Mouse (Mus musculus): ENCODE measurements around the gene Axin1. TPM values are rescaled to one million over a fixed set of nuclear protein-coding genes. Genes with fewer than 3 reads are reported as not detected.

Axin1 gene
- polyA plus RNA-seq, 1 experiment from 2014 or later, result 12.9 TPM

DNA sequence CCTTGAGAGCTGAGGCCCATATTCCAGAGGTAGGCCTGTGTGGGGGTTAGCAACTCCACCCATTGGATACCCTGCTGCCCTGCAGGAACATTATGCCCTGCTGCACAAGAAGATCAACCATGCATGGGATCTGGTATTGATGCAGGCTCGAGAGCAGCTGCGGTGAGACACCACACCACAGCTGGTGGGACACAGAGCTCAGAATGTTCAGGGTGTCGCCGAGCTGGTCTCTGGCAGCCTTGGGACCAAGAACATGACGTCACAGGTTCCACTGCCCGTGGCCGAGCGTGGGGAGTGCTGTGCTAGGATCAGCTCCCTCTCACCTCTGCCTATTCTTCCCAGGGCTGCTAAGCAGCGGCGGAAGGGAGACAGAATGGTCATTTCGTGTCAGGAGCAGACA lies 66.3 kb downstream of the Axin1 start:
- Histone ChIP-seq H3K27ac (ENCODE audit: low read length) (no peak overlapping the region), H3K4me2 (replicated peaks; ENCODE audit: low read depth, low read length) (no peak overlapping the region), H3K27me3 (ENCODE audit: control insufficient read depth, insufficient read depth, low read length) (peaks cover 18% of the 10 kb centered on the region), H3K9me3 (ENCODE audit: control insufficient read depth, low read depth, low read length) (no peaks in the 10 kb centered on the region), H3K4me1 (ENCODE audit: control insufficient read depth, insufficient read depth, low read length) (0 out of 2 replicates have a peak, but pooled peaks cover 3% of the 10 kb centered on the region), H3K4me3 (ENCODE audit: low read depth, low read length) (no peak overlapping the region), H3K9ac (replicated peaks; ENCODE audit: low read depth, low read length) (no peak overlapping the region), H3K36me3 (ENCODE audit: control insufficient read depth, insufficient read depth, low read length) (no peaks in the 10 kb centered on the region)
- 44% methylated on average over 11 of the region's 11 CpGs for WGBS
- no peak for ATAC-seq (ENCODE audit: insufficient number of reproducible peaks, insufficient read depth, low FRiP score, low read depth)

GRCm38 (mm10) chr17:26206392-26206791 lies 67.9 kb downstream of the Axin1 start:
- H3K27ac ChIP-seq (ENCODE audit: low read length), result no peak overlapping the region
- H3K36me3 ChIP-seq (ENCODE audit: control insufficient read depth, insufficient read depth, low read length), result no peaks in the 10 kb centered on the region
- 52% methylated on average over 1 of the region's 1 CpGs for WGBS
- ATAC-seq (ENCODE audit: insufficient number of reproducible peaks, insufficient read depth, low FRiP score, low read depth), result no peak
- H3K4me2 ChIP-seq (replicated peaks; ENCODE audit: low read depth, low read length), result no peak overlapping the region
- H3K27me3 ChIP-seq (ENCODE audit: control insufficient read depth, insufficient read depth, low read length), result peaks cover 11% of the 10 kb centered on the region; the same call in 1 of the 2 replicates
- H3K9ac ChIP-seq (replicated peaks; ENCODE audit: low read depth, low read length), result no peak overlapping the region
- no peaks in the 10 kb centered on the region for H3K9me3 ChIP-seq (ENCODE audit: control insufficient read depth, low read depth, low read length)
- H3K4me1 ChIP-seq (ENCODE audit: control insufficient read depth, insufficient read depth, low read length), result 0 out of 2 replicates have a peak, but pooled peaks cover 3% of the 10 kb centered on the region
- H3K4me3 ChIP-seq (ENCODE audit: low read depth, low read length), result no peak overlapping the region

GRCm38 (mm10) chr17:26207686-26208085 lies 69.2 kb downstream of the Axin1 start, which contains the start of gene Arhgdig:
TSS of gene Arhgdig (minus strand) at chr17:26207786.
- no peak within 1 kb of the TSS for H3K4me2 ChIP-seq (replicated peaks; ENCODE audit: low read depth, low read length)
- no peak within 1 kb of the TSS for H3K9ac ChIP-seq (replicated peaks; ENCODE audit: low read depth, low read length)
- no peak within 1 kb of the TSS for H3K27ac ChIP-seq (ENCODE audit: low read length)
- 90% methylated on average over 12 of the region's 12 CpGs for WGBS
- no peaks in the 10 kb centered on the region; the same call in 1 of the 2 replicates for H3K27me3 ChIP-seq (ENCODE audit: control insufficient read depth, insufficient read depth, low read length)
- no peak within 1 kb of the TSS for H3K4me3 ChIP-seq (ENCODE audit: low read depth, low read length)
- no peaks in the 10 kb centered on the region for H3K36me3 ChIP-seq (ENCODE audit: control insufficient read depth, insufficient read depth, low read length)
- H3K4me1 ChIP-seq (ENCODE audit: control insufficient read depth, insufficient read depth, low read length), result 0 out of 2 replicates have a peak, but pooled peaks cover 3% of the 10 kb centered on the region
- ATAC-seq (ENCODE audit: insufficient number of reproducible peaks, insufficient read depth, low FRiP score, low read depth), result no peak
- no peaks in the 10 kb centered on the region for H3K9me3 ChIP-seq (ENCODE audit: control insufficient read depth, low read depth, low read length)

DNA sequence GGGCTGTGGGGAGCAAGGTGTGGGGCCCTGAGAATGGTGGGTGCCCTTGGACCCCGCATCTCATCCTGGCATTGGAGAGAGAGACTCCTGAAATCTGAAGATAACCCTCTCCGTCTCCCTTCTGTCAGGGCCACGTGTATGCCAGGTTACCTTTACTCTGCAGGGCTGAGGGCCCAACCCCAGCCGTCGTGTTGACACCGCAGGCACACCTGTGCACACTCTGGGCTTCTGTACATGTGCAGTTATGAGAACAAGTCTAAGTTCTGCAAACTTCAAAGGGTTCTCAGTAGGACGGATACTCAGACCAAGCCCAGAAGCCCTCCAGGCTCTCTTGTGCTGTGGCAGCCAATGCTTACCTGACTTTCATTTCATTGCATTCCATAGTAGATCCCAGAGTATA lies 73.8 kb downstream of the Axin1 start:
- peak; percentile 49; the same call in 1 of the 2 replicates for ATAC-seq (ENCODE audit: insufficient number of reproducible peaks, insufficient read depth, low FRiP score, low read depth)
- H3K4me3 ChIP-seq (ENCODE audit: low read depth, low read length), result no peak overlapping the region
- WGBS, result 86% methylated on average over 7 of the region's 7 CpGs

GRCm38 (mm10) chr17:26212681-26213080 lies 74.2 kb downstream of the Axin1 start:
- no peak overlapping the region for H3K27ac ChIP-seq (ENCODE audit: low read length)
- H3K36me3 ChIP-seq (ENCODE audit: control insufficient read depth, insufficient read depth, low read length), result peaks cover 8% of the 10 kb centered on the region; the same call in 1 of the 2 replicates
- 91% methylated on average over 11 of the region's 11 CpGs for WGBS
- no peak overlapping the region for H3K4me3 ChIP-seq (ENCODE audit: low read depth, low read length)
- H3K9me3 ChIP-seq (ENCODE audit: control insufficient read depth, low read depth, low read length), result no peaks in the 10 kb centered on the region
- H3K9ac ChIP-seq (replicated peaks; ENCODE audit: low read depth, low read length), result no peak overlapping the region
- H3K27me3 ChIP-seq (ENCODE audit: control insufficient read depth, insufficient read depth, low read length), result no peaks in the 10 kb centered on the region
- no peak for ATAC-seq (ENCODE audit: insufficient number of reproducible peaks, insufficient read depth, low FRiP score, low read depth)
- no peaks in the 10 kb centered on the region for H3K4me1 ChIP-seq (ENCODE audit: control insufficient read depth, insufficient read depth, low read length)
- H3K4me2 ChIP-seq (replicated peaks; ENCODE audit: low read depth, low read length), result no peak overlapping the region

More for the DNA sequence above, 73.8 kb downstream of the Axin1 start:
- Histone ChIP-seq H3K4me1 (ENCODE audit: control insufficient read depth, insufficient read depth, low read length) (no peaks in the 10 kb centered on the region), H3K36me3 (ENCODE audit: control insufficient read depth, insufficient read depth, low read length) (peaks cover 8% of the 10 kb centered on the region; the same call in 1 of the 2 replicates), H3K4me2 (replicated peaks; ENCODE audit: low read depth, low read length) (no peak overlapping the region), H3K9me3 (ENCODE audit: control insufficient read depth, low read depth, low read length) (no peaks in the 10 kb centered on the region), H3K9ac (replicated peaks; ENCODE audit: low read depth, low read length) (no peak overlapping the region), H3K27ac (ENCODE audit: low read length) (no peak overlapping the region), H3K27me3 (ENCODE audit: control insufficient read depth, insufficient read depth, low read length) (no peaks in the 10 kb centered on the region)

- Histone ChIP-seq H3K4me1 (ENCODE audit: control insufficient read depth, insufficient read depth, low read length) (no peaks in the 10 kb centered on the region), H3K27ac (ENCODE audit: low read length) (no peak overlapping the region), H3K9me3 (ENCODE audit: control insufficient read depth, low read depth, low read length) (no peaks in the 10 kb centered on the region), H3K4me2 (replicated peaks; ENCODE audit: low read depth, low read length) (no peak overlapping the region), H3K4me3 (ENCODE audit: low read depth, low read length) (no peak overlapping the region), H3K36me3 (ENCODE audit: control insufficient read depth, insufficient read depth, low read length) (peaks cover 4% of the 10 kb centered on the region; the same call in 1 of the 2 replicates), H3K9ac (replicated peaks; ENCODE audit: low read depth, low read length) (no peak overlapping the region), H3K27me3 (ENCODE audit: control insufficient read depth, insufficient read depth, low read length) (no peaks in the 10 kb centered on the region)
- ATAC-seq (ENCODE audit: insufficient number of reproducible peaks, insufficient read depth, low FRiP score, low read depth), result no peak
- WGBS, result 57% methylated on average over 2 of the region's 2 CpGs
These were observed 83.0 kb downstream of the Axin1 start for GRCm38 (mm10) chr17:26221508-26221907.

DNA sequence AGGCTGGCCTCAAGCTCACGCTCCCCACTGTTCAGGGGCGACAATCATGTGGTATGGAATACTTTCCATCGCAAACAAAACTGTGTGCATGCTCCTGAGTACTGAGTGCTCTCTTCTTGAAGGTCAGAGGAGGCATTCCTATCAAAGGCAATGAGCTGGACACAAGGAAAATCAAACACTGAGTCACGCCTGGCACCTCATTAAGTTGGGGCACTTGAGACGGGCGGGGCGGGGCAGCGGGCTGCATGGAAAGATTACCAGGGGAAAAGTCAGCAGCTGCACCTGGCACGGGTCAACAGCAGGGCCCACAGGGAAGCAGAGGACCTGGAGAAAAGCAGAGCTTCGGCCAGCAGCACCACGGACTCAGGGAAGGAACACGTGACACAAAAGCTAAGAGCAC lies 86.7 kb downstream of the Axin1 start:
- no peak overlapping the region for H3K9ac ChIP-seq (replicated peaks; ENCODE audit: low read depth, low read length)
- no peaks in the 10 kb centered on the region for H3K36me3 ChIP-seq (ENCODE audit: control insufficient read depth, insufficient read depth, low read length)
- no peaks in the 10 kb centered on the region for H3K27me3 ChIP-seq (ENCODE audit: control insufficient read depth, insufficient read depth, low read length)
- peak overlapping the region; percentile 39; the same call in 1 of the 2 replicates for H3K27ac ChIP-seq (ENCODE audit: low read length)
- H3K4me1 ChIP-seq (ENCODE audit: control insufficient read depth, insufficient read depth, low read length), result no peaks in the 10 kb centered on the region
- H3K9me3 ChIP-seq (ENCODE audit: control insufficient read depth, low read depth, low read length), result no peaks in the 10 kb centered on the region
- H3K4me2 ChIP-seq (replicated peaks; ENCODE audit: low read depth, low read length), result no peak overlapping the region
- no peak overlapping the region for H3K4me3 ChIP-seq (ENCODE audit: low read depth, low read length)
- ATAC-seq (ENCODE audit: insufficient number of reproducible peaks, insufficient read depth, low FRiP score, low read depth), result peak; percentile 82
- 71% methylated on average over 12 of the region's 12 CpGs for WGBS

- ATAC-seq (ENCODE audit: insufficient number of reproducible peaks, insufficient read depth, low FRiP score, low read depth), result no peak
- H3K9ac ChIP-seq (replicated peaks; ENCODE audit: low read depth, low read length), result no peak overlapping the region
- no peak overlapping the region for H3K4me3 ChIP-seq (ENCODE audit: low read depth, low read length)
- no peaks in the 10 kb centered on the region for H3K9me3 ChIP-seq (ENCODE audit: control insufficient read depth, low read depth, low read length)
- no peaks in the 10 kb centered on the region for H3K4me1 ChIP-seq (ENCODE audit: control insufficient read depth, insufficient read depth, low read length)
- WGBS, result 93% methylated on average over 5 of the region's 5 CpGs
- H3K36me3 ChIP-seq (ENCODE audit: control insufficient read depth, insufficient read depth, low read length), result no peaks in the 10 kb centered on the region
- no peak overlapping the region for H3K27ac ChIP-seq (ENCODE audit: low read length)
- no peaks in the 10 kb centered on the region for H3K27me3 ChIP-seq (ENCODE audit: control insufficient read depth, insufficient read depth, low read length)
- no peak overlapping the region for H3K4me2 ChIP-seq (replicated peaks; ENCODE audit: low read depth, low read length)
These were observed 91.3 kb downstream of the Axin1 start for GRCm38 (mm10) chr17:26229776-26230175.

DNA sequence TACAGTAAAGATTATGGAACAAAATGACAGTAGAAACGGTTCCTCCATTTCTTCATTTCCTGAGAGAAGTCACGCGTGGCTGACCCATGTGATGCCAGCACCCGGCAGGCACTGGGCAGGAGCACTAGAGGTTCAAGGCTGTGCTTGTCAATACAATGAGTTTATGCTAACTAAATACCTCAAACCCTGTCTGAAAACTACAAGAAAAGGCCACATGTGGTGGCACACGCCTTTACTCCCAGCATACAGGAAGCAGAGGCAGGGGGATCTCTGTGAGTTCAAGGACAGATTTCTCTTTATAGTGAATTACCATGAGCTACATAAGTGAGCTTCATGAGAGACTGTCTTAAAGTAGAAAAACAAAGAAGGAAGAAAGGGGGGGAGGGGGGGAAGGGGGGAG lies 92.7 kb downstream of the Axin1 start:
- WGBS, result 88% methylated on average over 5 of the region's 5 CpGs

More for the DNA sequence above, 92.7 kb downstream of the Axin1 start:
- H3K4me3 ChIP-seq (ENCODE audit: low read depth, low read length), result no peak overlapping the region
- no peaks in the 10 kb centered on the region for H3K9me3 ChIP-seq (ENCODE audit: control insufficient read depth, low read depth, low read length)
- no peak overlapping the region for H3K4me2 ChIP-seq (replicated peaks; ENCODE audit: low read depth, low read length)
- H3K36me3 ChIP-seq (ENCODE audit: control insufficient read depth, insufficient read depth, low read length), result no peaks in the 10 kb centered on the region
- no peaks in the 10 kb centered on the region for H3K27me3 ChIP-seq (ENCODE audit: control insufficient read depth, insufficient read depth, low read length)
- no peak overlapping the region for H3K27ac ChIP-seq (ENCODE audit: low read length)
- no peaks in the 10 kb centered on the region for H3K4me1 ChIP-seq (ENCODE audit: control insufficient read depth, insufficient read depth, low read length)
- no peak overlapping the region for H3K9ac ChIP-seq (replicated peaks; ENCODE audit: low read depth, low read length)
- ATAC-seq (ENCODE audit: insufficient number of reproducible peaks, insufficient read depth, low FRiP score, low read depth), result no peak
